Mouse (Mus musculus) stomach, embryonic 15.5 days (tissue): Measurements from ENCODE around the gene Clasrp. TPM values are rescaled to one million over a fixed set of nuclear protein-coding genes. Genes with fewer than 3 reads are reported as not detected.
A peak's percentile ranks its signal among the peaks of the same experiment; 100 is the strongest.

Experiments
- ATAC-seq: fragments of 200-750 bp; cut with Nextera tagmentation; 2 replicates; pipeline ENCODE4 v1.8.0; 2017; ENCODE audit warnings: low read depth, moderate number of reproducible peaks, moderate TSS enrichment; ENCODE audit not compliant: insufficient read depth, low FRiP score
- H3K27ac ChIP-seq: fragments of 300-500 bp; sonication (generic); 2 replicates; pipeline ENCODE4 v1.5.1; 2015; ENCODE audit warnings: mild to moderate bottlenecking, inconsistent platforms
- H3K27me3 ChIP-seq: fragments of 300-500 bp; sonication (generic); replicated peaks from 2 replicates; pipeline ENCODE4 v1.6.1; 2015; ENCODE audit warnings: inconsistent platforms
- H3K36me3 ChIP-seq: fragments of 300-500 bp; sonication (generic); 2 replicates; pipeline ENCODE4 v1.6.1; 2015; ENCODE audit warnings: inconsistent platforms
- H3K4me1 ChIP-seq: fragments of 300-500 bp; sonication (generic); 2 replicates; pipeline ENCODE4 v1.6.1; 2015; ENCODE audit warnings: inconsistent platforms
- H3K4me2 ChIP-seq: fragments of 300-500 bp; sonication (generic); 2 replicates; pipeline ENCODE4 v1.6.1; 2015; ENCODE audit warnings: mild to moderate bottlenecking, inconsistent platforms
- H3K4me3 ChIP-seq: fragments of 300-500 bp; sonication (generic); replicated peaks from 2 replicates; pipeline ENCODE4 v1.5.1; 2015; ENCODE audit warnings: inconsistent platforms
- H3K9ac ChIP-seq: fragments of 300-500 bp; sonication (generic); 2 replicates; pipeline ENCODE4 v1.6.1; 2015; ENCODE audit warnings: inconsistent platforms
- H3K9me3 ChIP-seq: fragments of 300-500 bp; sonication (generic); 2 replicates; pipeline ENCODE4 v1.6.1; 2016; ENCODE audit warnings: inconsistent platforms
- WGBS: fragments of 180-500 bp; shearing (Covaris S2); methylation state at CpG from one replicate; pipeline ENCODE4 v1.1.7; 2015; 5-methylcytosine and 5-hydroxymethylcytosine counted together
- polyA plus RNA-seq: library from polyadenylated mRNA; unstranded; fragments of >200 nt; fragmentation: Nextera tagmentation; extraction: Ambion mirVana; gene quantifications from 2 replicates; pipeline ENCODE4 v1.2.1, GENCODE M21; 2015

Gene Clasrp
- 44.8 and 48.3 TPM in 2 replicates for polyA plus RNA-seq

GRCm38 (mm10) chr7:19603849-19604605 is at the start of gene Clasrp:
Gene Clasrp (minus strand): TSS chr7:19604486.
- WGBS, result 1% methylated on average over 57 of the region's 57 CpGs

GRCm38 (mm10) chr7:19652614-19653013 is 48.3 kb upstream of the Clasrp start:
- Histone ChIP-seq H3K4me3 (no peak overlapping the region), H3K4me2 (no peak overlapping the region), H3K9ac (no peak overlapping the region), H3K27ac (no peak overlapping the region), H3K36me3 (peaks cover 45% of the 10 kb centered on the region), H3K4me1 (no peaks in the 10 kb centered on the region), H3K27me3 (no peaks in the 10 kb centered on the region), H3K9me3 (no peaks in the 10 kb centered on the region)
- no peak for ATAC-seq
- 88% methylated on average over 2 of the region's 2 CpGs for WGBS

More at GRCm38 (mm10) chr7:19603849-19604605, at the start of gene Clasrp:
- no peaks in the 10 kb centered on the region for H3K9me3 ChIP-seq
- H3K4me3 ChIP-seq, result peak within 1 kb of the TSS; percentile 100
- peak within 1 kb of the TSS; percentile 80 for H3K27ac ChIP-seq
- H3K4me2 ChIP-seq, result peak within 1 kb of the TSS; percentile 72
- H3K4me1 ChIP-seq, result peaks cover 21% of the 10 kb centered on the region
- peak within 1 kb of the TSS; percentile 100 for H3K9ac ChIP-seq
- H3K27me3 ChIP-seq, result no peaks in the 10 kb centered on the region
- ATAC-seq, result peak; percentile 90
- peaks cover 5% of the 10 kb centered on the region; the same call in 1 of the 2 replicates for H3K36me3 ChIP-seq

GRCm38 (mm10) chr7:19651063-19651786 is 46.9 kb upstream of the Clasrp start:
- Histone ChIP-seq H3K36me3 (peaks cover 51% of the 10 kb centered on the region), H3K4me3 (no peak overlapping the region), H3K4me1 (no peaks in the 10 kb centered on the region), H3K9me3 (no peaks in the 10 kb centered on the region), H3K27ac (no peak overlapping the region), H3K9ac (no peak overlapping the region), H3K4me2 (no peak overlapping the region), H3K27me3 (no peaks in the 10 kb centered on the region)
- no peak for ATAC-seq
- 78% methylated on average over 6 of the region's 6 CpGs for WGBS

- H3K27ac ChIP-seq, result no peak overlapping the region
- no peak for ATAC-seq
- 94% methylated on average over 4 of the region's 4 CpGs for WGBS
- no peaks in the 10 kb centered on the region for H3K4me1 ChIP-seq
- H3K36me3 ChIP-seq, result peaks cover 74% of the 10 kb centered on the region
- H3K4me2 ChIP-seq, result no peak overlapping the region
- H3K27me3 ChIP-seq, result no peaks in the 10 kb centered on the region
- H3K9ac ChIP-seq, result no peak overlapping the region
- H3K4me3 ChIP-seq, result no peak overlapping the region
- H3K9me3 ChIP-seq, result no peaks in the 10 kb centered on the region
These were observed 36.9 kb upstream of the Clasrp start for GRCm38 (mm10) chr7:19641223-19641622.

- WGBS, result 89% methylated on average over 11 of the region's 11 CpGs
These were observed 31.0 kb upstream of the Clasrp start for GRCm38 (mm10) chr7:19635074-19635827.

GRCm38 (mm10) chr7:19634591-19634990 is 30.3 kb upstream of the Clasrp start:
- Histone ChIP-seq H3K4me3 (no peak overlapping the region), H3K9me3 (no peaks in the 10 kb centered on the region), H3K36me3 (peaks cover 65% of the 10 kb centered on the region), H3K9ac (no peak overlapping the region), H3K27ac (no peak overlapping the region), H3K4me1 (no peaks in the 10 kb centered on the region), H3K27me3 (no peaks in the 10 kb centered on the region), H3K4me2 (no peak overlapping the region)
- no peak for ATAC-seq
- 93% methylated on average over 2 of the region's 2 CpGs for WGBS

More at GRCm38 (mm10) chr7:19635074-19635827, 31.0 kb upstream of the Clasrp start:
- Histone ChIP-seq H3K36me3 (peaks cover 70% of the 10 kb centered on the region), H3K4me2 (no peak overlapping the region), H3K4me3 (no peak overlapping the region), H3K9me3 (no peaks in the 10 kb centered on the region), H3K4me1 (no peaks in the 10 kb centered on the region), H3K9ac (no peak overlapping the region), H3K27ac (no peak overlapping the region), H3K27me3 (no peaks in the 10 kb centered on the region)
- ATAC-seq, result no peak

GRCm38 (mm10) chr7:19633855-19634254 is 29.6 kb upstream of the Clasrp start:
- no peak overlapping the region for H3K27ac ChIP-seq
- no peak overlapping the region for H3K4me3 ChIP-seq
- H3K9ac ChIP-seq, result no peak overlapping the region
- ATAC-seq, result no peak
- peaks cover 58% of the 10 kb centered on the region for H3K36me3 ChIP-seq
- H3K4me2 ChIP-seq, result no peak overlapping the region
- H3K27me3 ChIP-seq, result no peaks in the 10 kb centered on the region
- 91% methylated on average over 15 of the region's 15 CpGs for WGBS
- no peaks in the 10 kb centered on the region for H3K9me3 ChIP-seq
- H3K4me1 ChIP-seq, result no peaks in the 10 kb centered on the region

- Histone ChIP-seq H3K27me3 (no peaks in the 10 kb centered on the region), H3K4me1 (no peaks in the 10 kb centered on the region), H3K9ac (no peak overlapping the region), H3K27ac (no peak overlapping the region), H3K4me2 (no peak overlapping the region), H3K9me3 (no peaks in the 10 kb centered on the region), H3K4me3 (no peak overlapping the region), H3K36me3 (peaks cover 55% of the 10 kb centered on the region)
- no peak for ATAC-seq
- 83% methylated on average over 17 of the region's 17 CpGs for WGBS
These were observed 28.9 kb upstream of the Clasrp start for GRCm38 (mm10) chr7:19633197-19633596.

- Histone ChIP-seq H3K9me3 (no peaks in the 10 kb centered on the region), H3K27me3 (no peaks in the 10 kb centered on the region), H3K9ac (no peak overlapping the region), H3K4me1 (peaks cover 3% of the 10 kb centered on the region; the same call in 1 of the 2 replicates), H3K27ac (no peak overlapping the region), H3K36me3 (peaks cover 50% of the 10 kb centered on the region), H3K4me2 (no peak overlapping the region), H3K4me3 (no peak overlapping the region)
- no peak for ATAC-seq
These were observed 28.4 kb upstream of the Clasrp start for GRCm38 (mm10) chr7:19632720-19633119.

- Histone ChIP-seq H3K27ac (no peak overlapping the region), H3K9ac (no peak overlapping the region), H3K36me3 (peaks cover 46% of the 10 kb centered on the region), H3K4me2 (no peak overlapping the region), H3K9me3 (no peaks in the 10 kb centered on the region), H3K4me3 (no peak overlapping the region), H3K4me1 (peaks cover 4% of the 10 kb centered on the region; the same call in 1 of the 2 replicates), H3K27me3 (no peaks in the 10 kb centered on the region)
- no peak for ATAC-seq
These were observed 28.0 kb upstream of the Clasrp start for GRCm38 (mm10) chr7:19632275-19632674.

- peak within 1 kb of the TSS; percentile 43; the same call in 1 of the 2 replicates for H3K9ac ChIP-seq
- peak; percentile 50; the same call in 1 of the 2 replicates for ATAC-seq
- H3K4me3 ChIP-seq, result peak within 1 kb of the TSS; percentile 89
- peak within 1 kb of the TSS; percentile 92 for H3K27ac ChIP-seq
- 1% methylated on average over 41 of the region's 41 CpGs for WGBS
- no peaks in the 10 kb centered on the region for H3K27me3 ChIP-seq
- H3K4me2 ChIP-seq, result peak within 1 kb of the TSS; percentile 95
- peaks cover 22% of the 10 kb centered on the region for H3K36me3 ChIP-seq
- peaks cover 4% of the 10 kb centered on the region; the same call in 1 of the 2 replicates for H3K4me1 ChIP-seq
- no peaks in the 10 kb centered on the region for H3K9me3 ChIP-seq
These were observed 25.1 kb upstream of the Clasrp start, which contains the start of gene Relb for GRCm38 (mm10) chr7:19629361-19629734. Gene Relb (minus strand): TSS chr7:19629438.
